In the genomic region with DNA sequence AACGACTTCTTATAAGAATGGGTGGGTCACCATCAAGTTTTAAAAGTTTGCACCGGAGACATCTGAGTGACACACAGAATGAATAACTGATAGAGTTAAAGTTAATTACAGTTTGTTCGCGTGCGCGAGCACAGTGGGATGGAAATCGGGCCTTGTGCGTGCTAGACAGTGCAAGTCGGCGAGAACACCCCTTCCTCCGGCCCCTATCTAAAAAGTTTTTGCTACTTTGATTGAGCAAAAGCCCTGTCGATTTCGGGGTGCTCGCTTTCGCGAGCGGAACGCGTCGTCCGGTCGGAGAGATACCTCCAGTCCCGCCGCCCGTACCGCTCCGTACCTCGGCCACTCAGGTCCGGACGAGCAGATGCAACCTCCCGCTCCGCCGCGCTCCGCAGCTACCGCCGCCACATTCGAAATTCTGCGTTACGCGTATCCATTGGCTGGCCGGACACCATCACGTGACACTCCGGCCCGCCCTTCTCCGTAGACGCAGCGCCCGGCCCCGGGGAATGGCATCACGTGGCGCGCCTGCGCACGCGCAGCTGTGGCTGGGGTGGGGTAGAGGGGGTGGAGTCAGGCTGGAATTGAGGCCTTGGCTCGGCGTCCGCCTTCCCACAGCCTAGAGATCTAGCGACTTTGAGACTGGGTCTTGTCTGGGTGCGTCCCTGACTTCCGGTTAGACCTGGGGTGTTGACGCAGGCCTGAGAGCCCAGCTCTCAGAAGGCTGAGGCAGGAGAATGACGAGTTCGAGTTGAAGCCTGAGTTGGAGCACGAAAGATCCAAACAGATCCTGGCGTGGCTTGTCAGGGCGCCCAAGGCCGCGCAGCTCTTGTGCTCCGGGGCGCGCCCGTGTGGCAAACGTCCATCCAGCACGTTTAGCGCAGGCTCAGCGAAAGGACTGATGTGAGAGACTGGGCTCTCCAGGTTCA, we compare ENCODE assay signal across 8 mouse cellular contexts. TPM values are rescaled to one million over a fixed set of nuclear protein-coding genes. Genes with fewer than 3 reads are reported as not detected.
DNase-seq lines count a peak whose midpoint lies in the region; ATAC-seq and TF ChIP-seq lines count a peak whose summit lies in the region.

Gene Sgo1, minus strand, starts transcription at position 457 of the 926 bp plus-strand sequence.

- TF ChIP-seq CTCF in liver, embryonic 14.5 days (IDR thresholded peaks at IDR 0.05; ENCODE audit: low read depth): peak; percentile 83
- peak; percentile 74 for TF ChIP-seq CTCF in stomach, postnatal 0 days (IDR thresholded peaks at IDR 0.05; ENCODE audit: low read depth)

- peak within 1 kb of the TSS; percentile 97 for H3K27ac ChIP-seq in forebrain, embryonic 10.5 days
- peak within 1 kb of the TSS; percentile 99 for H3K27ac ChIP-seq in heart, embryonic 15.5 days
- H3K27ac ChIP-seq in liver, embryonic 14.5 days: peak within 1 kb of the TSS; percentile 83
- H3K27ac ChIP-seq in neural tube, embryonic 11.5 days (ENCODE audit: low read depth, low read length): peak within 1 kb of the TSS; percentile 95
- H3K27ac ChIP-seq in stomach, postnatal 0 days (replicated peaks): peak within 1 kb of the TSS; percentile 99

- WGBS in forebrain, embryonic 10.5 days: under 1% methylated on average over 78 of the region's 78 CpGs
- WGBS in heart, embryonic 15.5 days: under 1% methylated on average over 78 of the region's 78 CpGs
- WGBS in liver, embryonic 14.5 days (ENCODE audit: insufficient replicate concordance): under 1% methylated on average over 78 of the region's 78 CpGs
- WGBS in neural tube, embryonic 11.5 days: under 1% methylated on average over 78 of the region's 78 CpGs
- WGBS in stomach, postnatal 0 days: under 1% methylated on average over 78 of the region's 78 CpGs

- peak within 1 kb of the TSS; percentile 80 for H3K9ac ChIP-seq in heart, embryonic 15.5 days
- H3K9ac ChIP-seq in liver, embryonic 14.5 days (replicated peaks): peak within 1 kb of the TSS; percentile 93
- H3K9ac ChIP-seq in neural tube, embryonic 11.5 days (ENCODE audit: low read length): peak within 1 kb of the TSS; percentile 87
- H3K9ac ChIP-seq in stomach, postnatal 0 days (ENCODE audit: low read length): peak within 1 kb of the TSS; percentile 81

- H3K36me3 ChIP-seq in forebrain, embryonic 10.5 days (replicated peaks): peaks cover 33% of the 10 kb centered on the region
- H3K36me3 ChIP-seq in heart, embryonic 15.5 days: peaks cover 12% of the 10 kb centered on the region; the same call in 1 of the 2 replicates
- peaks cover 28% of the 10 kb centered on the region for H3K36me3 ChIP-seq in liver, embryonic 14.5 days (replicated peaks; ENCODE audit: control insufficient read depth, insufficient read depth, low read depth)
- H3K36me3 ChIP-seq in neural tube, embryonic 11.5 days (ENCODE audit: control insufficient read depth, insufficient read depth, low read length): no peaks in the 10 kb centered on the region
- no peaks in the 10 kb centered on the region for H3K36me3 ChIP-seq in stomach, postnatal 0 days (ENCODE audit: control insufficient read depth, insufficient read depth, low read length)

- peak; percentile 96 for DNase-seq in CD8-positive naive resting alpha-beta T cell, adult 2 months (ENCODE audit: low read depth in 2 of 2, low spot score in 2 of 2)
- DNase-seq in c-Kit-positive CD71-negative TER-119-negative erythroid progenitor cells, embryonic 14.5 days (ENCODE audit: low read depth): peak; percentile 94
- peak; percentile 99 for DNase-seq in forebrain, embryonic 10.5 days (ENCODE audit: extremely low spot score, low spot score)
- peak; percentile 97 to 98 for DNase-seq in kidney, postnatal 25 days
- peak; percentile 93 to 95 (median 93) for DNase-seq in liver, embryonic 14.5 days (ENCODE audit: low read depth in 3 of 3, low spot score in 3 of 3)
- peak; percentile 99 for DNase-seq in neural tube, embryonic 11.5 days (ENCODE audit: low spot score)
- peak; percentile 99 for DNase-seq in stomach, postnatal 0 days (ENCODE audit: low spot score)

- peak within 1 kb of the TSS; percentile 71 for H3K4me3 ChIP-seq in forebrain, embryonic 10.5 days
- H3K4me3 ChIP-seq in heart, embryonic 15.5 days: peak within 1 kb of the TSS; percentile 71
- H3K4me3 ChIP-seq in liver, embryonic 14.5 days (ENCODE audit: insufficient read depth in 1 of 2, low read depth in 2 of 2, low read length in 2 of 2): peak within 1 kb of the TSS; percentile 84 to 87
- peak within 1 kb of the TSS; percentile 41 for H3K4me3 ChIP-seq in neural tube, embryonic 11.5 days (ENCODE audit: low read depth, low read length)
- peak within 1 kb of the TSS; percentile 59 for H3K4me3 ChIP-seq in stomach, postnatal 0 days (ENCODE audit: low read depth, low read length)

- no peaks in the 10 kb centered on the region for H3K27me3 ChIP-seq in forebrain, embryonic 10.5 days (ENCODE audit: poor library complexity, severe bottlenecking)
- no peaks in the 10 kb centered on the region for H3K27me3 ChIP-seq in heart, embryonic 15.5 days
- no peaks in the 10 kb centered on the region for H3K27me3 ChIP-seq in liver, embryonic 14.5 days (ENCODE audit: control insufficient read depth, insufficient read depth, low read length)
- H3K27me3 ChIP-seq in neural tube, embryonic 11.5 days (ENCODE audit: control insufficient read depth, insufficient read depth, low read length): no peaks in the 10 kb centered on the region
- no peaks in the 10 kb centered on the region for H3K27me3 ChIP-seq in stomach, postnatal 0 days (ENCODE audit: control insufficient read depth, insufficient read depth, low read length)

- peak within 1 kb of the TSS; percentile 80 for H3K4me2 ChIP-seq in heart, embryonic 15.5 days
- H3K4me2 ChIP-seq in liver, embryonic 14.5 days (ENCODE audit: low read depth): peak within 1 kb of the TSS; percentile 81
- H3K4me2 ChIP-seq in neural tube, embryonic 11.5 days (ENCODE audit: low read depth): peak within 1 kb of the TSS; percentile 59
- H3K4me2 ChIP-seq in stomach, postnatal 0 days (replicated peaks; ENCODE audit: low read depth): peak within 1 kb of the TSS; percentile 74

- no peaks in the 10 kb centered on the region for H3K9me3 ChIP-seq in forebrain, embryonic 10.5 days
- H3K9me3 ChIP-seq in heart, embryonic 15.5 days (replicated peaks): no peaks in the 10 kb centered on the region
- no peaks in the 10 kb centered on the region for H3K9me3 ChIP-seq in liver, embryonic 14.5 days (ENCODE audit: control insufficient read depth, low read length)
- no peaks in the 10 kb centered on the region for H3K9me3 ChIP-seq in neural tube, embryonic 11.5 days (ENCODE audit: control insufficient read depth, low read length)
- no peaks in the 10 kb centered on the region for H3K9me3 ChIP-seq in stomach, postnatal 0 days (ENCODE audit: control insufficient read depth, low read length)

- H3K4me1 ChIP-seq in forebrain, embryonic 10.5 days: peaks cover 21% of the 10 kb centered on the region
- peaks cover 9% of the 10 kb centered on the region for H3K4me1 ChIP-seq in heart, embryonic 15.5 days (replicated peaks)
- H3K4me1 ChIP-seq in liver, embryonic 14.5 days (replicated peaks; ENCODE audit: control insufficient read depth in 2 of 2, insufficient read depth in 2 of 2, low read length in 1 of 2): peaks cover 8 to 9% of the 10 kb centered on the region in 2 experiments; a peak in 3 of 4 replicates
- no peaks in the 10 kb centered on the region for H3K4me1 ChIP-seq in neural tube, embryonic 11.5 days (ENCODE audit: control insufficient read depth, insufficient read depth, low read length)
- H3K4me1 ChIP-seq in stomach, postnatal 0 days (replicated peaks; ENCODE audit: control insufficient read depth, insufficient read depth): no peaks in the 10 kb centered on the region

- TF ChIP-seq EP300 in liver, embryonic 14.5 days (IDR thresholded peaks at IDR 0.05; ENCODE audit: low read depth): no peak
- TF ChIP-seq EP300 in stomach, postnatal 0 days (optimal IDR thresholded peaks at IDR 0.05): no peak

- peak; percentile 99 for ATAC-seq in heart, embryonic 15.5 days (replicated peaks; ENCODE audit: insufficient number of reproducible peaks, insufficient read depth, low FRiP score, low read depth)
- peak; percentile 95 for ATAC-seq in liver, embryonic 14.5 days (ENCODE audit: insufficient read depth)
- ATAC-seq in neural tube, embryonic 11.5 days (ENCODE audit: insufficient read depth, low FRiP score, low TSS enrichment): peak; percentile 99
- peak; percentile 99 for ATAC-seq in stomach, postnatal 0 days (ENCODE audit: low FRiP score, low TSS enrichment)

RNA-seq across cellular contexts. Expression of gene Sgo1, which starts in this region (rescaled TPM):
- 47.3 and 54.9 TPM in 2 replicates for polyA plus RNA-seq in forebrain, embryonic 10.5 days (2016; fragmentation: Nextera tagmentation; extraction: Ambion mirVana)
- polyA plus RNA-seq in heart, embryonic 15.5 days (2015; fragmentation: Nextera tagmentation; extraction: Ambion mirVana): 16.7 and 23.6 TPM in 2 replicates
- 8.0 and 14.1 TPM in 2 replicates for polyA plus RNA-seq in liver, embryonic 14.5 days (2012; rRNA removed)
- 35.9 and 41.3 TPM in 2 replicates for polyA plus RNA-seq in liver, embryonic 14.5 days (2014; fragmentation: Nextera tagmentation; extraction: Ambion mirVana)
- 43.9 and 44.1 TPM in 2 replicates for polyA plus RNA-seq in neural tube, embryonic 11.5 days (2014; fragmentation: Nextera tagmentation; extraction: Ambion mirVana)
- polyA plus RNA-seq in stomach, postnatal 0 days (2015; fragmentation: Nextera tagmentation; extraction: Ambion mirVana): 10.3 and 14.0 TPM in 2 replicates

Comparison
In these comparisons a context has a peak if more than half of its experiments do, and no peak if none do; other contexts are left out.
1. Peak in every context shown above with its lines: DNase-seq, ATAC-seq, H3K4me3 ChIP-seq and H3K27ac ChIP-seq.